Mouse (Mus musculus) testis, postnatal 14 days (tissue): ENCODE measurements around the gene Cfap44.

ENCODE experiments used
- DNase-seq: peaks from one replicate; pipeline ENCODE4 v3.0.0; 2021; ENCODE audit warnings: low spot score

Cfap44 gene

GRCm38 (mm10) chr16:44494441-44495108, 100.0 kb downstream of the Cfap44 start:
- no peak for DNase-seq

GRCm38 (mm10) chr16:44496971-44497464, 102.4 kb downstream of the Cfap44 start:
- DNase-seq = no peak

- no peak for DNase-seq
Measured at GRCm38 (mm10) chr16:44498447-44498846, 103.9 kb downstream of the Cfap44 start.

- DNase-seq = no peak
Measured at GRCm38 (mm10) chr16:44501783-44502182, 107.2 kb downstream of the Cfap44 start.

GRCm38 (mm10) chr16:44502325-44502724, 107.7 kb downstream of the Cfap44 start:
- DNase-seq = no peak

- DNase-seq = no peak
Measured at GRCm38 (mm10) chr16:44502895-44503575, 108.4 kb downstream of the Cfap44 start.

GRCm38 (mm10) chr16:44505243-44505642, 110.6 kb downstream of the Cfap44 start:
- DNase-seq = no peak

- no peak for DNase-seq
Measured at GRCm38 (mm10) chr16:44507027-44507929, 112.7 kb downstream of the Cfap44 start.

- DNase-seq = no peak
Measured at GRCm38 (mm10) chr16:44508025-44508424, 113.4 kb downstream of the Cfap44 start.

- DNase-seq = no peak
Measured at GRCm38 (mm10) chr16:44508772-44509171, 114.2 kb downstream of the Cfap44 start.

GRCm38 (mm10) chr16:44509458-44510344, 115.1 kb downstream of the Cfap44 start:
- DNase-seq = no peak

GRCm38 (mm10) chr16:44510521-44511213, 116.1 kb downstream of the Cfap44 start:
- no peak for DNase-seq

GRCm38 (mm10) chr16:44516498-44516897, 121.9 kb downstream of the Cfap44 start:
- no peak for DNase-seq

- no peak for DNase-seq
Measured at GRCm38 (mm10) chr16:44523595-44523994, 129.0 kb downstream of the Cfap44 start.

GRCm38 (mm10) chr16:44526044-44526443, 131.4 kb downstream of the Cfap44 start:
- DNase-seq = no peak

GRCm38 (mm10) chr16:44526689-44527088, 132.1 kb downstream of the Cfap44 start:
- no peak for DNase-seq

- DNase-seq = no peak
Measured at GRCm38 (mm10) chr16:44527218-44527905, 132.8 kb downstream of the Cfap44 start.

GRCm38 (mm10) chr16:44528955-44529354, 134.4 kb downstream of the Cfap44 start:
- DNase-seq = no peak

- DNase-seq = no peak
Measured at GRCm38 (mm10) chr16:44529691-44530090, 135.1 kb downstream of the Cfap44 start.

GRCm38 (mm10) chr16:44530191-44530590, 135.6 kb downstream of the Cfap44 start:
- no peak for DNase-seq
